Mouse (Mus musculus) forebrain, postnatal 0 days (tissue): ENCODE results near the gene Arhgap1. TPM values are rescaled to one million over a fixed set of nuclear protein-coding genes. Genes with fewer than 3 reads are reported as not detected.

Experiments
- ATAC-seq: fragments of 200-750 bp; cut with Nextera tagmentation; 2 replicates; pipeline ENCODE4 v1.8.0; 2017; ENCODE audit warnings: mild to moderate bottlenecking, moderate library complexity
- DNase-seq: peaks from one replicate; pipeline ENCODE4 v3.0.0-alpha.2; 2015
- H3K27ac ChIP-seq: fragments of 300-500 bp; sonication (generic); 2 replicates; pipeline ENCODE4 v1.5.1; 2014; ENCODE audit warnings: low read depth, mild to moderate bottlenecking, antibody characterized with exemption, low read length, moderate library complexity, mixed read lengths
- H3K27me3 ChIP-seq: fragments of 300-500 bp; sonication (generic); 2 replicates; pipeline ENCODE4 v1.6.1; 2014; ENCODE audit warnings: mild to moderate bottlenecking, low read length, mixed read lengths; ENCODE audit not compliant: insufficient read depth
- H3K36me3 ChIP-seq: fragments of 300-500 bp; sonication (generic); 2 replicates; pipeline ENCODE4 v1.6.1; 2014; ENCODE audit warnings: mild to moderate bottlenecking, moderate library complexity; ENCODE audit not compliant: insufficient read depth
- H3K4me1 ChIP-seq: fragments of 300-500 bp; sonication (generic); 2 replicates; pipeline ENCODE4 v1.6.1; 2014; ENCODE audit warnings: antibody characterized with exemption; ENCODE audit not compliant: insufficient read depth
- H3K4me2 ChIP-seq: fragments of 300-500 bp; sonication (generic); 2 replicates; pipeline ENCODE4 v1.6.1; 2014; ENCODE audit warnings: low read depth, mild to moderate bottlenecking, moderate library complexity
- H3K4me3 ChIP-seq: fragments of 300-500 bp; sonication (generic); 2 replicates; pipeline ENCODE4 v1.5.1; 2014; ENCODE audit warnings: low read depth, low read length, mixed read lengths
- H3K9ac ChIP-seq: fragments of 300-500 bp; sonication (generic); 2 replicates; pipeline ENCODE4 v1.6.1; 2014; ENCODE audit warnings: mild to moderate bottlenecking
- H3K9me3 ChIP-seq: fragments of 300-500 bp; sonication (generic); 2 replicates; pipeline ENCODE4 v1.6.1; 2016; ENCODE audit warnings: low read length
- CTCF ChIP-seq: sonication (generic); IDR thresholded peaks from 2 replicates; pipeline ENCODE4 v1.5.1; 2016; ENCODE audit warnings: antibody characterized with exemption, control low read depth, low read depth
- WGBS: fragments of 180-500 bp; shearing (Covaris S2); extraction: QIAGEN DNeasy Blood & Tissue Kit; methylation state at CpG from one replicate; pipeline ENCODE4 v1.1.7; 2014; 5-methylcytosine and 5-hydroxymethylcytosine counted together
- polyA plus RNA-seq: library from polyadenylated mRNA; unstranded; fragments of >200 nt; fragmentation: Nextera tagmentation; extraction: Ambion mirVana; gene quantifications from 2 replicates; pipeline ENCODE4 v1.2.1, GENCODE M21; 2015
- total RNA-seq: library from RNA; depleted of rRNA; stranded (reverse); fragments of >200 nt; gene quantifications from 2 replicates; pipeline ENCODE4 v1.2.3, GENCODE M21; 2014; rRNA removed

Gene Arhgap1
- total and polyA plus RNA-seq, 2 experiments from 2014 or later = 104 to 111 TPM

DNA sequence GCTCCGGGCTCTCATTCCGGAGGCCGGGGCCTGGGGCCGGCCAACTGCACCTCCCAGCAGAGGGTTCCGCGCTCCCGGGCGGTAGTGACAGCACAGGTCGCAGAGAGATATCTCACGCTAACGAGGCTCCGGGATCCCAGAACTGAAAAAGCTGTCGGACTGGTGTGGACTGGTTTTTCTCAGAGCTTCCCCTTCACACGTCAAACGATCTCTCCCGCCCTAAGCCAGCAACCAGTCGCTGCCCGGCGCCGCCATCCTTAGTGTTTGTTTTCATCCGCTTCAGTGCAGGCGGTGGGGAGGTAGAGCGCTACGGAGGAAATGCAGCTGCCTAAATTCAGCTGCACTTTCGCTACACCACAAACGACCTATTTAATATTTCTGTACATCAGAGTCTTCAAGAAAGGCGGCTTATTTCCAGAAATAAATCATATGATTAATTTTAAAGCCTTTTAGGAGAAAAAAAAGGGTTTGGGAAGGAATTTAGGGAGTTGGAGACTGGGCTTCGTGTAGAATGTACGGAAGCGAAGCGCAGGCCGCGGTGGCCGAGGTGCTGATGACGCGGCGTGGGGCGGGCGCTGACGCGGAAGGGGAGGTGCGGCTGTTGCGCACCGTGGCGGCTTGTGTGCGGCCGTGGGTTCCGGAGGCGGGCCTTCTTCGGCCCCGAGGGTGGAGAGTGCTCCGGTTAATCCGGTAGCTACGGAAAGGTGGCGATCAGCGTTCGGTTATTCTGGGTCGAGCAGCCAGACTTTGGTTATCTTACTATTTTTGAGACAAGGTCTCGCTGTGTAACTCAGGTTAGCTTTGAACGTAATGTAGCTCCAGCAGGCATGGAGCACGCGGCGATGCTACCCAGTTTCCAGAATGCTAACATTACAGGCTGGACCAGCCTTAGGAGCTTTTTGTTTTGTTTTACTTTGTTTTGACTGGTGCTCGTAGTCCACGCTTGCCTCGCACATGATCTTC lies 60.9 kb downstream of the Arhgap1 start, which contains the start of the genes Atg13 and Harbi1:
TSS of gene Atg13 (minus strand) at position 305 of the 963 bp plus-strand sequence.
TSS of gene Harbi1 (plus strand) at position 581 of the 963 bp plus-strand sequence.
- no peak for TF ChIP-seq CTCF
- no peaks in the 10 kb centered on the region for H3K27me3 ChIP-seq
- WGBS = 1% methylated on average over 66 of the region's 66 CpGs
- no peaks in the 10 kb centered on the region; the same call in 1 of the 2 replicates for H3K36me3 ChIP-seq
- H3K4me1 ChIP-seq = peaks cover 7% of the 10 kb centered on the region
- peak within 1 kb of the TSS; percentile 78 for H3K4me2 ChIP-seq
- peak within 1 kb of the TSS; percentile 83 for H3K27ac ChIP-seq
- H3K9me3 ChIP-seq = no peaks in the 10 kb centered on the region
- peak within 1 kb of the TSS; percentile 76 for H3K9ac ChIP-seq
- peak within 1 kb of the TSS; percentile 89 for H3K4me3 ChIP-seq
- ATAC-seq (peak; percentile 99), DNase-seq (peak; percentile 97)

DNA sequence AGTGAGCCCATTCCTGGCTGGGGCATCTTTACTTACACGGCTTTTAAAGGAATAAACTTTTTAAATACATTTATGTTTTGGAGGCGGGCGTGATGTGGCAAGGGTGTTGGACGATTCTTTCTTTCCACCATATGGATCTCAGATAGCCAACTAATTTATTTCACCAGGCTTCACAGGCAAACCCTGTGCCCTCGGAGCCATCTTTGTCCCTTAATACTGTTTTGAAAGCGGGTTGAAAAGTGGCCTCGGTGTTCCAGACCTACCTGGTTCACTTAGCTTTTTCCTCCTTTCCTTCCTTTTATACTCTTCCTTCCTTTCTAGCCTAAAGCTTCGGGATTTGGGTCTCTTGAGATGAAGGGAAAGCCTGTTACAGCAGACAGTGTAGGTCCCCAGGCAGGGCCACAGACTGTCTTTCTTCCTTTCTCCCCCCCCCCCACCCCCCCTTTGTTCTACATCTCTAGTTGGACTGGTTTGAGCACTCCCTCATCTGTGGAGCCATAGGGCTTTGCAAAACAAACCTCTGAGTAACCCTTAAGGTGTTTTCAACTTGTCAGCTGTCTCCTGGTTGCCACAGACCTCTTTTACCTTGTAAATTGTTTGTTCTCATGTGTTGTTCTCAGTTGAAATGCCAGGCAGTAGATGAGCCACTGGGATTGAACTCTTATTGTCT lies 61.7 kb downstream of the Arhgap1 start:
- peaks cover 7% of the 10 kb centered on the region for H3K4me1 ChIP-seq
- TF ChIP-seq CTCF = no peak
- WGBS = 3% methylated on average over 8 of the region's 8 CpGs
- no peaks in the 10 kb centered on the region for H3K9me3 ChIP-seq
- peak overlapping the region; percentile 78 for H3K4me2 ChIP-seq
- DNase-seq (peak; percentile 3), ATAC-seq (no peak)
- no peaks in the 10 kb centered on the region; the same call in 1 of the 2 replicates for H3K36me3 ChIP-seq
- H3K9ac ChIP-seq = peak overlapping the region; percentile 76
- H3K4me3 ChIP-seq = peak overlapping the region; percentile 89
- H3K27me3 ChIP-seq = no peaks in the 10 kb centered on the region
- peak overlapping the region; percentile 83 for H3K27ac ChIP-seq

DNA sequence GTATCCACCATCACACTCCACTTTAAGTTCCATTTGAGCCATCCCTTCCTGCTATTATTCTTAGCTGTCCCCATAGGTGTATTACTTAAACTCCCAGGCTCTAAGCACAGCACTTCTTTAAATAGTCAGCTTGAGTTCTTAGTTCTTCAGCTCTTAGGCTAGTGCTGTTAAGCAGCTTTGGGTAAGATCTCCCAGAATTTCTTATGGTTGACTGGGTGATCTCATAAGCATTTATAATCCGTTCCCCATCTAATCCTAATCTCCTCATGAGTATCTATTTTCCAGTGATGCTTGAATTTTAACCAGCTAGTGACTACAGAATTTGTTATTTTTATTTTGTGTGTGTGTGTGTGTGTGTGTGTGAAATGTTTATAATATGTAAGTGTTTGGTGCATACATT lies 65.3 kb downstream of the Arhgap1 start:
- no peak overlapping the region for H3K9ac ChIP-seq
- no peaks in the 10 kb centered on the region for H3K9me3 ChIP-seq
- no peaks in the 10 kb centered on the region for H3K36me3 ChIP-seq
- no peak for DNase-seq
- H3K4me3 ChIP-seq = no peak overlapping the region
- H3K27me3 ChIP-seq = no peaks in the 10 kb centered on the region
- no peak overlapping the region for H3K4me2 ChIP-seq
- 74% methylated on average over 1 of the region's 1 CpGs for WGBS
- no peak overlapping the region for H3K27ac ChIP-seq
- peaks cover under 1% of the 10 kb centered on the region; the same call in 1 of the 2 replicates for H3K4me1 ChIP-seq
- no peak for TF ChIP-seq CTCF
- ATAC-seq = no peak

GRCm38 (mm10) chr2:91718276-91718675 lies 68.6 kb downstream of the Arhgap1 start:
- 0 out of 2 replicates have a peak, but pooled peaks cover 7% of the 10 kb centered on the region for H3K36me3 ChIP-seq
- no peaks in the 10 kb centered on the region for H3K4me1 ChIP-seq
- TF ChIP-seq CTCF = no peak
- 85% methylated on average over 6 of the region's 6 CpGs for WGBS
- no peak overlapping the region for H3K4me3 ChIP-seq
- H3K27me3 ChIP-seq = no peaks in the 10 kb centered on the region
- H3K27ac ChIP-seq = no peak overlapping the region
- no peaks in the 10 kb centered on the region for H3K9me3 ChIP-seq
- no peak overlapping the region for H3K9ac ChIP-seq
- DNase-seq (no peak), ATAC-seq (no peak)
- H3K4me2 ChIP-seq = no peak overlapping the region

Other genes with a start within 250 kb of the Arhgap1 start
- gene 1110051M20Rik, start 205.2 kb upstream of the Arhgap1 start, total RNA-seq = 127 and 147 TPM in 2 replicates
- gene 1110051M20Rik, start 205.2 kb upstream of the Arhgap1 start, polyA plus RNA-seq = 165 and 182 TPM in 2 replicates
- 12.0 and 13.7 TPM in 2 replicates for gene Lrp4, start 192.3 kb upstream of the Arhgap1 start, total RNA-seq
- 2.8 and 4.1 TPM in 2 replicates for gene Lrp4, start 192.3 kb upstream of the Arhgap1 start, polyA plus RNA-seq
- gene Ckap5, start 123.1 kb upstream of the Arhgap1 start, total RNA-seq = 119 and 142 TPM in 2 replicates
- 66.1 and 103 TPM in 2 replicates for gene Ckap5, start 123.1 kb upstream of the Arhgap1 start, polyA plus RNA-seq
- gene F2, start 13.4 kb upstream of the Arhgap1 start, total RNA-seq = 0.15 TPM in 1 of 2 replicates, not detected in the other
- 0.14 TPM in 1 of 2 replicates, not detected in the other for gene F2, start 13.4 kb upstream of the Arhgap1 start, polyA plus RNA-seq
- 18.5 and 30.7 TPM in 2 replicates for gene Zfp408, start 69 bp upstream of the Arhgap1 start, total RNA-seq
- gene Zfp408, start 69 bp upstream of the Arhgap1 start, polyA plus RNA-seq = 6.2 and 8.7 TPM in 2 replicates
- gene Atg13, start 60.7 kb downstream of the Arhgap1 start, total RNA-seq = 16.2 and 28.9 TPM in 2 replicates
- gene Atg13, start 60.7 kb downstream of the Arhgap1 start, polyA plus RNA-seq = 29.8 and 29.9 TPM in 2 replicates
- 13.9 TPM in 2 replicates for gene Harbi1, start 61.0 kb downstream of the Arhgap1 start, total RNA-seq
- gene Harbi1, start 61.0 kb downstream of the Arhgap1 start, polyA plus RNA-seq = 8.3 and 13.2 TPM in 2 replicates
- 37.5 and 47.2 TPM in 2 replicates for gene Ambra1, start 80.3 kb downstream of the Arhgap1 start, total RNA-seq
- 12.5 and 17.0 TPM in 2 replicates for gene Ambra1, start 80.3 kb downstream of the Arhgap1 start, polyA plus RNA-seq